Comparison of ENCODE assay signal across 7 mouse cellular contexts in genomic region chr12:108836722-108837121, GRCm38 (mm10). TPM values are rescaled to one million over a fixed set of nuclear protein-coding genes. Genes with fewer than 3 reads are reported as not detected.
A peak's percentile ranks its signal among the peaks of the same experiment; 100 is the strongest.
DNase-seq lines count a peak whose midpoint lies in the region; ATAC-seq lines count a peak whose summit lies in the region.

No protein-coding gene starts in this region.

- peak overlapping the region; percentile 90 for H3K27ac ChIP-seq in lung, embryonic 15.5 days
- H3K27ac ChIP-seq in embryonic facial prominence, embryonic 15.5 days (replicated peaks) = peak overlapping the region; percentile 90
- peak overlapping the region; percentile 81 for H3K27ac ChIP-seq in intestine, embryonic 16.5 days (ENCODE audit: low read length)
- peak overlapping the region; percentile 86 for H3K27ac ChIP-seq in neural tube, embryonic 15.5 days (replicated peaks)

- H3K9me3 ChIP-seq in lung, embryonic 15.5 days = no peaks in the 10 kb centered on the region
- H3K9me3 ChIP-seq in embryonic facial prominence, embryonic 15.5 days (replicated peaks) = no peaks in the 10 kb centered on the region
- no peaks in the 10 kb centered on the region for H3K9me3 ChIP-seq in intestine, embryonic 16.5 days (ENCODE audit: control insufficient read depth, low read length)
- no peaks in the 10 kb centered on the region for H3K9me3 ChIP-seq in neural tube, embryonic 15.5 days (replicated peaks)

- peak overlapping the region; percentile 94 for H3K4me2 ChIP-seq in lung, embryonic 15.5 days
- H3K4me2 ChIP-seq in embryonic facial prominence, embryonic 15.5 days (replicated peaks) = peak overlapping the region; percentile 93
- H3K4me2 ChIP-seq in intestine, embryonic 16.5 days (ENCODE audit: low read depth, low read length) = peak overlapping the region; percentile 94
- H3K4me2 ChIP-seq in neural tube, embryonic 15.5 days = peak overlapping the region; percentile 93

- ATAC-seq in lung, embryonic 15.5 days (ENCODE audit: borderline replicate concordance, extremely low read depth, low FRiP score, low TSS enrichment) = no peak
- ATAC-seq in embryonic facial prominence, embryonic 15.5 days (ENCODE audit: insufficient number of reproducible peaks, low FRiP score, low TSS enrichment, low read depth) = no peak
- no peak for ATAC-seq in intestine, embryonic 16.5 days
- ATAC-seq in neural tube, embryonic 15.5 days (ENCODE audit: low FRiP score) = no peak

- H3K9ac ChIP-seq in lung, embryonic 15.5 days = peak overlapping the region; percentile 85
- peak overlapping the region; percentile 75 for H3K9ac ChIP-seq in embryonic facial prominence, embryonic 15.5 days
- H3K9ac ChIP-seq in intestine, embryonic 16.5 days (ENCODE audit: low read depth, low read length) = peak overlapping the region; percentile 79
- peak overlapping the region; percentile 67 for H3K9ac ChIP-seq in neural tube, embryonic 15.5 days (replicated peaks)

- WGBS in lung, embryonic 15.5 days = 18% methylated on average over 7 of the region's 7 CpGs
- 37% methylated on average over 7 of the region's 7 CpGs for WGBS in embryonic facial prominence, embryonic 15.5 days
- 34% methylated on average over 7 of the region's 7 CpGs for WGBS in intestine, embryonic 16.5 days
- 67% methylated on average over 7 of the region's 7 CpGs for WGBS in neural tube, embryonic 15.5 days

- no peaks in the 10 kb centered on the region for H3K27me3 ChIP-seq in lung, embryonic 15.5 days
- H3K27me3 ChIP-seq in embryonic facial prominence, embryonic 15.5 days = no peaks in the 10 kb centered on the region
- no peaks in the 10 kb centered on the region for H3K27me3 ChIP-seq in intestine, embryonic 16.5 days (replicated peaks; ENCODE audit: control insufficient read depth, insufficient read depth, low read length)
- no peaks in the 10 kb centered on the region for H3K27me3 ChIP-seq in neural tube, embryonic 15.5 days (replicated peaks)

- peak overlapping the region; percentile 76 for H3K4me3 ChIP-seq in lung, embryonic 15.5 days
- peak overlapping the region; percentile 76 for H3K4me3 ChIP-seq in embryonic facial prominence, embryonic 15.5 days (replicated peaks)
- peak overlapping the region; percentile 68 for H3K4me3 ChIP-seq in intestine, embryonic 16.5 days (ENCODE audit: low read length)
- H3K4me3 ChIP-seq in neural tube, embryonic 15.5 days (replicated peaks) = peak overlapping the region; percentile 88

- no peak for DNase-seq in lung, adult 18-20 months
- DNase-seq in urinary bladder, postnatal 4 days (ENCODE audit: low spot score in 2 of 2) = no peak
- no peak for DNase-seq in spleen, adult 18-20 months

- peaks cover 52% of the 10 kb centered on the region for H3K4me1 ChIP-seq in lung, embryonic 15.5 days
- H3K4me1 ChIP-seq in embryonic facial prominence, embryonic 15.5 days = peaks cover 35% of the 10 kb centered on the region
- H3K4me1 ChIP-seq in intestine, embryonic 16.5 days (ENCODE audit: control insufficient read depth, insufficient read depth, low read length) = peaks cover 30% of the 10 kb centered on the region
- H3K4me1 ChIP-seq in neural tube, embryonic 15.5 days = peaks cover 59% of the 10 kb centered on the region

- peaks cover 12% of the 10 kb centered on the region for H3K36me3 ChIP-seq in lung, embryonic 15.5 days
- H3K36me3 ChIP-seq in embryonic facial prominence, embryonic 15.5 days = peaks cover 13% of the 10 kb centered on the region
- H3K36me3 ChIP-seq in intestine, embryonic 16.5 days (ENCODE audit: control insufficient read depth, insufficient read depth, low read length) = no peaks in the 10 kb centered on the region
- peaks cover 9% of the 10 kb centered on the region for H3K36me3 ChIP-seq in neural tube, embryonic 15.5 days

RNA-seq across cellular contexts. Expression of gene Slc25a47, which starts 0.9 kb away (rescaled TPM):
- polyA plus RNA-seq in lung, embryonic 15.5 days (2015; fragmentation: Nextera tagmentation; extraction: Ambion mirVana) = 9.7 and 10.1 TPM in 2 replicates
- polyA plus RNA-seq in embryonic facial prominence, embryonic 15.5 days (2015; fragmentation: Nextera tagmentation; extraction: Ambion mirVana) = 11.6 and 12.0 TPM in 2 replicates
- 9.1 and 9.2 TPM in 2 replicates for polyA plus RNA-seq in intestine, embryonic 16.5 days (2015; fragmentation: Nextera tagmentation; extraction: Ambion mirVana)
- 6.7 and 7.7 TPM in 2 replicates for polyA plus RNA-seq in neural tube, embryonic 15.5 days (2015; fragmentation: Nextera tagmentation; extraction: Ambion mirVana)

RNA-seq across cellular contexts. Expression of gene Slc25a29, which starts 1.0 kb away (rescaled TPM):
- polyA plus RNA-seq in lung, embryonic 15.5 days (2015; fragmentation: Nextera tagmentation; extraction: Ambion mirVana) = 8.0 and 8.6 TPM in 2 replicates
- 11.3 and 11.7 TPM in 2 replicates for polyA plus RNA-seq in embryonic facial prominence, embryonic 15.5 days (2015; fragmentation: Nextera tagmentation; extraction: Ambion mirVana)
- polyA plus RNA-seq in intestine, embryonic 16.5 days (2015; fragmentation: Nextera tagmentation; extraction: Ambion mirVana) = 4.6 and 5.8 TPM in 2 replicates
- polyA plus RNA-seq in neural tube, embryonic 15.5 days (2015; fragmentation: Nextera tagmentation; extraction: Ambion mirVana) = 18.5 and 19.9 TPM in 2 replicates

RNA-seq across cellular contexts. Expression of gene Yy1, which starts 43.9 kb away (rescaled TPM):
- 19.3 and 21.6 TPM in 2 replicates for polyA plus RNA-seq in lung, embryonic 15.5 days (2015; fragmentation: Nextera tagmentation; extraction: Ambion mirVana)
- 16.0 and 16.5 TPM in 2 replicates for polyA plus RNA-seq in embryonic facial prominence, embryonic 15.5 days (2015; fragmentation: Nextera tagmentation; extraction: Ambion mirVana)
- 10.0 and 11.4 TPM in 2 replicates for polyA plus RNA-seq in intestine, embryonic 16.5 days (2015; fragmentation: Nextera tagmentation; extraction: Ambion mirVana)
- polyA plus RNA-seq in neural tube, embryonic 15.5 days (2015; fragmentation: Nextera tagmentation; extraction: Ambion mirVana) = 10.2 and 13.7 TPM in 2 replicates

RNA-seq across cellular contexts. Expression of gene Wdr25, which starts 56.7 kb away (rescaled TPM):
- polyA plus RNA-seq in lung, embryonic 15.5 days (2015; fragmentation: Nextera tagmentation; extraction: Ambion mirVana) = 9.8 and 9.9 TPM in 2 replicates
- 7.1 and 9.9 TPM in 2 replicates for polyA plus RNA-seq in embryonic facial prominence, embryonic 15.5 days (2015; fragmentation: Nextera tagmentation; extraction: Ambion mirVana)
- polyA plus RNA-seq in intestine, embryonic 16.5 days (2015; fragmentation: Nextera tagmentation; extraction: Ambion mirVana) = 6.9 TPM in 2 replicates
- 7.4 and 7.6 TPM in 2 replicates for polyA plus RNA-seq in neural tube, embryonic 15.5 days (2015; fragmentation: Nextera tagmentation; extraction: Ambion mirVana)

RNA-seq across cellular contexts. Expression of gene Wars, which starts 57.3 kb away (rescaled TPM):
- polyA plus RNA-seq in lung, embryonic 15.5 days (2015; fragmentation: Nextera tagmentation; extraction: Ambion mirVana) = 80.8 and 84.0 TPM in 2 replicates
- polyA plus RNA-seq in embryonic facial prominence, embryonic 15.5 days (2015; fragmentation: Nextera tagmentation; extraction: Ambion mirVana) = 62.9 and 65.8 TPM in 2 replicates
- polyA plus RNA-seq in intestine, embryonic 16.5 days (2015; fragmentation: Nextera tagmentation; extraction: Ambion mirVana) = 79.9 and 82.8 TPM in 2 replicates
- polyA plus RNA-seq in neural tube, embryonic 15.5 days (2015; fragmentation: Nextera tagmentation; extraction: Ambion mirVana) = 100 and 102 TPM in 2 replicates
